Mouse (Mus musculus) ES-E14 (cell line): ENCODE data around the gene Cyb5d1. TPM values are rescaled to one million over a fixed set of nuclear protein-coding genes. Genes with fewer than 3 reads are reported as not detected.

Experiments used
- DNase-seq: peaks from one replicate; pipeline ENCODE4 v3.0.0-alpha.2; 2013; ENCODE audit warnings: low read depth, low spot score
- H3K27ac ChIP-seq: 2 replicates; pipeline ENCODE4 v1.5.1; 2012; ENCODE audit warnings: low read depth, mild to moderate bottlenecking, low read length, moderate library complexity, mixed read lengths; ENCODE audit not compliant: poor library complexity, insufficient read depth, severe bottlenecking
- H3K36me3 ChIP-seq: 2 replicates; pipeline ENCODE4 v1.6.1; 2012; ENCODE audit warnings: mild to moderate bottlenecking, low read length, moderate library complexity, mixed read lengths; ENCODE audit not compliant: control insufficient read depth, poor library complexity, insufficient read depth, severe bottlenecking
- H3K4me1 ChIP-seq, 2 experiments: fragments of 150-350 bp in 1 of 2; sonication (generic) in 1 of 2; 2 replicates each; pipeline ENCODE4 v1.6.1; 2012; ENCODE audit warnings: low read length in 2 of 2, mild to moderate bottlenecking in 1 of 2, mixed read lengths in 1 of 2; ENCODE audit not compliant: control insufficient read depth in 2 of 2, insufficient read depth in 2 of 2, poor library complexity in 1 of 2
- H3K4me3 ChIP-seq, 2 experiments: fragments of 150-350 bp in 1 of 2; sonication (generic) in 1 of 2; 2 replicates each; pipeline ENCODE4 v1.5.1; 2012; ENCODE audit warnings: low read length in 2 of 2, low read depth in 1 of 2, mild to moderate bottlenecking in 1 of 2, mixed read lengths in 1 of 2; ENCODE audit not compliant: insufficient read depth in 1 of 2, poor library complexity in 1 of 2, severe bottlenecking in 1 of 2
- H3K9ac ChIP-seq: 2 replicates; pipeline ENCODE4 v1.6.1; 2012; ENCODE audit warnings: low read depth, mild to moderate bottlenecking, low read length, mixed read lengths; ENCODE audit not compliant: poor library complexity, insufficient read depth, severe bottlenecking
- H3K9me3 ChIP-seq: fragments of 150-350 bp; sonication (generic); 2 replicates; pipeline ENCODE4 v1.6.1; 2012; ENCODE audit warnings: low read depth, mild to moderate bottlenecking, low read length; ENCODE audit not compliant: control insufficient read depth, insufficient read depth
- CHD2 ChIP-seq: IDR thresholded peaks from 2 replicates; pipeline ENCODE4 v1.6.1; 2014; ENCODE audit warnings: mild to moderate bottlenecking, low read depth, low read length, inconsistent platforms
- HCFC1 ChIP-seq: IDR thresholded peaks from 2 replicates; pipeline ENCODE4 v1.6.1; 2012; ENCODE audit warnings: low read length, inconsistent platforms, borderline replicate concordance; ENCODE audit not compliant: insufficient read depth
- MAFK ChIP-seq: IDR thresholded peaks from 2 replicates; pipeline ENCODE4 v1.6.1; 2014; ENCODE audit warnings: mild to moderate bottlenecking, low read depth, low read length, inconsistent platforms; ENCODE audit not compliant: insufficient read depth
- ZC3H11A ChIP-seq: IDR thresholded peaks from 2 replicates; pipeline ENCODE4 v1.6.1; 2012; ENCODE audit warnings: low read depth, mild to moderate bottlenecking, inconsistent platforms, low read length, borderline replicate concordance
- ZNF384 ChIP-seq: IDR thresholded peaks from 2 replicates; pipeline ENCODE4 v1.6.1; 2012; ENCODE audit warnings: low read depth, low read length, inconsistent platforms
- in situ Hi-C, 2 experiments: fragments of 600-800 bp; cut with MboI; formaldehyde crosslinking; loops; one replicate each; pipeline ENCODE4 v1.15.1; 2025; ENCODE audit warnings: low sequenced_read_pairs in 2 of 2, inconsistent platforms in 1 of 2; ENCODE audit not compliant: unreplicated experiment in 2 of 2
- total RNA-seq: library from RNA; depleted of rRNA; stranded (reverse); fragments of 300-350 nt; gene quantifications from 2 replicates; pipeline ENCODE4 v1.2.3, GENCODE M21; 2012

The Cyb5d1 gene
- total RNA-seq, 1 experiment, result 29.0 TPM

DNA sequence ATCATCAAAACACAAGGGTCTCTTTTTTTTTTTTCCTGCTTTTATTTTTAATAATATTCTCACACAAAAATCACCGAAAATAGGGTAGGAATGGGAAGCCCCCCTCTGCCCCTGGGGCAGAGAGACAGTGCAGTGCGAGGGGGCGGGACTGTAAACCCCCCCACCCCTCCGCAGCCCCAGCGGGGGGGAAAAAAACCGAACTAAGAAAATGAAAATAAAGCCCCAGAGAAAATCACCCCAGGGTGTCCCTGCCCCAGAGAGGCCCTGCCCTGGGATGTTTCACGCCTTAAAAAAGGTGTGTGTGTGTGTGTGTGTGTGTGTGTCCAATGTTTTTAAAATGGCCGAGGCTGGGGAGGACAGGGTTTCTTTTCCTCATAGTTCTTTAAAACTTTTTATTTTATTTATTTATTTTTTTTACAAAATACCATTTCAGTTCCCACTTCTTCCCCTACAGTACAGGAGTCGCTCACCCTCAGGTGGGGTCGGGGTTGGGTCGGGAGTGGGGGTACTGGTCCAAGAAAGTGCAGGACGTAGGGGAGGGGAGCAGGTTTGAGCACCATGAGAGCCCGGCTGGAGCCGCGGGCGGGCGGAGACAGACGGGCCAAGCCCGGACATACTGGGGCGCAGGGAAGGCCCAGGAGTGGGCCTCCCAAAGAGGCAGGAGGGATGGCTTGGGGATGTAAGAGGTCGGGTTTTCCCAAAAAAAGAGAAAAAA is 3.2 kb upstream of the Cyb5d1 start:
- Histone ChIP-seq H3K4me1 (peaks cover 0 to 9% of the 10 kb centered on the region in 2 experiments; a peak in 1 of 4 replicates), H3K36me3 (peaks cover 22% of the 10 kb centered on the region; the same call in 1 of the 2 replicates), H3K27ac (no peak overlapping the region), H3K4me3 (peak overlapping the region; percentile 65 to 80), H3K9ac (no peak overlapping the region), H3K9me3 (no peaks in the 10 kb centered on the region)
- DNase-seq, result no peak
- TF ChIP-seq MAFK (no peak), ZNF384 (no peak), HCFC1 (no peak), ZC3H11A (no peak), CHD2 (no peak)
- in situ Hi-C loops, result no loop called here

DNA sequence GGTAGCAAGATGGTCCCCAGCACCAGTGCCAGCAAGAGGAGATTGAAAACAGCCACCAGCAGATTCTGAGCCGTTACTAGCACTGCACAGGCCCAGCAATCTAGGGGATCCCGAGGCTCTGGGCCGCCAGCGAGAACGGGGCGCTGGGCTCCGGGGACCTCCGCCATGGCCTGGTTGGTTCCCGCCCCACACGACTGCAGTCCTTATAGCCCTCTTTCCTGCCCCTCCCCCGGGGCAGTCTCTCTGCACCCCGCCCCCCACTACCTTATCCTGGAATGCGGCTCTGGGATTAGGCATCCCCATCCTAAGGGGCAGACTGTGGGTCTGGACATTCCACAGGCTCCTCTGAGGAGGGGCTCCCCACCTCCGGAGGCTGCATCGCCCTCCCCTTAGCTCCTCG is 2.6 kb upstream of the Cyb5d1 start, which contains the start of gene Tmem88:
TSS of gene Tmem88 (minus strand) at position 176 of the 400 bp plus-strand sequence.
- Histone ChIP-seq H3K27ac (no peak within 1 kb of the TSS), H3K4me1 (peaks cover 0 to 9% of the 10 kb centered on the region in 2 experiments; a peak in 1 of 4 replicates), H3K36me3 (peaks cover 18% of the 10 kb centered on the region; the same call in 1 of the 2 replicates), H3K9ac (peak within 1 kb of the TSS; percentile 81), H3K9me3 (no peaks in the 10 kb centered on the region), H3K4me3 (peak within 1 kb of the TSS; percentile 65 to 80)
- no peak for DNase-seq
- no peak for TF ChIP-seq MAFK
- 0 out of 2 replicates have a peak, but pooled peaks have one; percentile 18 for TF ChIP-seq CHD2
- TF ChIP-seq HCFC1, result no peak
- no peak for TF ChIP-seq ZC3H11A
- no peak for TF ChIP-seq ZNF384
- in situ Hi-C loops, result no loop called here

DNA sequence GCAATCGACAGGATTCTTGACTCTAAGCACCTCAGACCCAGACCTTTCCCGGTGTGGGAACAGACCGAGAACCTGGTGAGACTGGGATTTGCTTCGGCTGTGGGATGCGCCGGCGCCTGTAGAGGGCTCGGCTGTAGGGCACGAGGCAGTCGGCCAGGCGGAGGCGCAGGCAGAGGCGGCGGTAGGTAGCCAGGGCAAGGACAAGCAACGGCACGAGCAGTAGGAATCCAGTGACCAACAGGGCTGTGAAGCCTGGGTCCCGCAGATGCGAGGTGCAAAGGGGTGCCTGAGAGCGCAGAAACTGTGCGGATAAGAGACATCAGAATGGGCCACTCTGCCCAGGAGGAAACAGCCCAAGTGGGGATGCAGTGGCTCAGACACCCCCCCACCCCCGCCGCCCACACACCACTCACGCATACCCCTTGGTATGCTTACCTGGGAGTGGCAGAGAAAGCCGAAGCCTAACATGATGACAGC is 2.2 kb upstream of the Cyb5d1 start:
- TF ChIP-seq CHD2 (no peak), ZNF384 (no peak), HCFC1 (no peak), MAFK (no peak), ZC3H11A (no peak)
- Histone ChIP-seq H3K36me3 (peaks cover 18% of the 10 kb centered on the region; the same call in 1 of the 2 replicates), H3K9ac (peak overlapping the region; percentile 81), H3K4me1 (peaks cover 0 to 9% of the 10 kb centered on the region in 2 experiments; a peak in 1 of 4 replicates), H3K4me3 (peak overlapping the region; percentile 65 to 80), H3K27ac (no peak overlapping the region), H3K9me3 (no peaks in the 10 kb centered on the region)
- in situ Hi-C loops, result no loop called here
- no peak for DNase-seq

DNA sequence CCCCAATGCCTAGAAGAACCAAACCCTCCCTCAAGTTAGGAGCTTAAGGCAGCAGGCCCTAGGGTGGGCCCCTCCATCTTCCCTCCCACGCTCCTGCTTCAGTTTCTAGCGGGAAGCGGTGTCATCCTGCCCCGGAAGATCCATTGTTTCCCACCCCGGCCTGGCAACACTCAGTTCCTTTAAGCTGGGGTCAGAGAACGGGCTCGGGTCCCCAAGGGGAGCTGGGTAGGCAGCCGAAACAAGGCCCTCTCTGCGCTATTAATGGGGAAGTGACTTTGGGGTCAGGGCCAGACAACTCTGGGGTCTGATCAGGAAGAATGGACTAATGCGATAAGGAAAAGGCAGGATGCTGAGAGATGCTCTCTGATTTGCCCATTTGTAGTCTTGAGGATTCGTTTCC is 1.3 kb upstream of the Cyb5d1 start:
- in situ Hi-C loops, result no loop called here
- H3K4me3 ChIP-seq, result peak overlapping the region; percentile 80 to 91; a peak in 3 of 4 replicates
- H3K4me1 ChIP-seq, result peaks cover 0 to 9% of the 10 kb centered on the region in 2 experiments; a peak in 1 of 4 replicates
- H3K9me3 ChIP-seq, result no peaks in the 10 kb centered on the region
- peak overlapping the region; percentile 97 for H3K9ac ChIP-seq
- no peak overlapping the region for H3K27ac ChIP-seq
- peaks cover 14% of the 10 kb centered on the region; the same call in 1 of the 2 replicates for H3K36me3 ChIP-seq
- no peak for TF ChIP-seq HCFC1
- TF ChIP-seq ZNF384, result no peak
- no peak for TF ChIP-seq MAFK
- no peak for TF ChIP-seq ZC3H11A
- TF ChIP-seq CHD2, result no peak
- no peak for DNase-seq
